Mouse (Mus musculus): ENCODE results near the gene Scube2.

DNA sequence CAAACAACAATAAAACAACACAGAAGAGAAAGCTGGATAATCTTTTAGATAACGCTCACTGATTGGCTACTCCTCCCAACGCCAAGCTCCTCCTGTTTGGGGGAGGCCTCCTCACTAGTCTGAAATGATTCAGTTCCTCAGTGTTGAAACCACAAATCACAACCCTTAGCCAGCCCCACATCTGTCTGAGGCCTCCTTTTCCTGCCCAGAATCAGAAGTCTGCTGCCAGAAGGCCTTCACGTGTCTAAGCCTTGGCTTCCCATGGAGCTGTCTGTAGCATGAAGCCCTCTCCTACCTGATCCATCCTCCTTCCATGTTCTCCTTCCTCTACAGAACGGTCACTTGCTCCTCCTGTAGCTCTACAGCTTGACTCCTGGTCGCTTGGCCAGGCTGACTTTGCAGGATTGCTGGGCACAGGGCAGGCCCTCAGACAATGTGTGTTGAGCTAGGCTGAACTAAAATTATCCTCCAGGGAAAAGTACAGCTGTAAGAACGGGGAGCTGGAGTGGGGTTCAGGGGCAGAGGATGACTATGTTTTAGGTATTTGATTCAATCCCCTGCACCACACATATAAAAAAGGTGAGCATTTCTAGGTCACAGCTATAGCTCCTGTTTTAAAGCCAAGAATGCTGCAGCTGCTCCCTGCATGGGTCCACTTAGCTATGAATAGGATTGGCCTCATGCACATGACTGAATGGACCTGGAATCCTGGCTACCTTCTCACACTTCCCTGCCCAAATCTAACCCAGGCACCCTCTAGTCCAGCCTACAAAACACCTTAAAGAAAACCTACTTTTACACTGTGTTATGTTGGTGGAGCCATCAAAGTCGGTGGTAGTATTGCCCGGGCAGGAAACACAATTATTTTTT is 57.6 kb downstream of the Scube2 start:
- no peak for TF ChIP-seq POLR2A (IDR thresholded peaks at IDR 0.05; ENCODE audit: low read depth, low read length)
- no peak for TF ChIP-seq CTCF (IDR thresholded peaks at IDR 0.05; ENCODE audit: extremely low read depth, insufficient read length, insufficient replicate concordance, low read depth, low read length)

Data from small intestine, adult 2 months (tissue).